Mouse (Mus musculus) stomach, postnatal 0 days (tissue): ENCODE data around the gene Kifc1. TPM values are rescaled to one million over a fixed set of nuclear protein-coding genes. Genes with fewer than 3 reads are reported as not detected.

Source experiments
- ATAC-seq: fragments of 200-750 bp; cut with Nextera tagmentation; 2 replicates; pipeline ENCODE4 v1.8.0; 2017; ENCODE audit not compliant: low FRiP score, low TSS enrichment
- DNase-seq: peaks from one replicate; pipeline ENCODE4 v3.0.0-alpha.2; 2016; ENCODE audit warnings: low spot score
- H3K27ac ChIP-seq: fragments of 300-500 bp; sonication (generic); replicated peaks from 2 replicates; pipeline ENCODE4 v1.5.1; 2014; ENCODE audit warnings: mild to moderate bottlenecking, control low read depth
- H3K27me3 ChIP-seq: fragments of 300-500 bp; sonication (generic); 2 replicates; pipeline ENCODE4 v1.6.1; 2014; ENCODE audit warnings: low read length; ENCODE audit not compliant: control insufficient read depth, insufficient read depth
- H3K36me3 ChIP-seq: fragments of 300-500 bp; sonication (generic); 2 replicates; pipeline ENCODE4 v1.6.1; 2014; ENCODE audit warnings: low read length, mixed read lengths; ENCODE audit not compliant: control insufficient read depth, insufficient read depth
- H3K4me1 ChIP-seq: fragments of 300-500 bp; sonication (generic); replicated peaks from 2 replicates; pipeline ENCODE4 v1.6.1; 2014; ENCODE audit warnings: antibody characterized with exemption; ENCODE audit not compliant: control insufficient read depth, insufficient read depth
- H3K4me2 ChIP-seq: fragments of 300-500 bp; sonication (generic); replicated peaks from 2 replicates; pipeline ENCODE4 v1.6.1; 2014; ENCODE audit warnings: low read depth, mild to moderate bottlenecking, control low read depth, moderate library complexity
- H3K4me3 ChIP-seq: fragments of 300-500 bp; sonication (generic); 2 replicates; pipeline ENCODE4 v1.5.1; 2014; ENCODE audit warnings: low read depth, low read length, control low read depth
- H3K9ac ChIP-seq: fragments of 300-500 bp; sonication (generic); 2 replicates; pipeline ENCODE4 v1.6.1; 2014; ENCODE audit warnings: mild to moderate bottlenecking, low read length, control low read depth, mixed read lengths
- H3K9me3 ChIP-seq: fragments of 300-500 bp; sonication (generic); 2 replicates; pipeline ENCODE4 v1.6.1; 2016; ENCODE audit warnings: low read length; ENCODE audit not compliant: control insufficient read depth
- CTCF ChIP-seq: IDR thresholded peaks from 2 replicates; pipeline ENCODE4 v1.5.1; 2016; ENCODE audit warnings: antibody characterized with exemption, low read depth, mild to moderate bottlenecking, moderate library complexity
- EP300 ChIP-seq: optimal IDR thresholded peaks from 2 replicates; pipeline ENCODE3; 2016; ENCODE audit warnings: antibody characterized with exemption
- WGBS: fragments of 180-500 bp; shearing (Covaris S2); extraction: QIAGEN DNeasy Blood & Tissue Kit; methylation state at CpG from one replicate; pipeline ENCODE4 v1.1.7; 2014; 5-methylcytosine and 5-hydroxymethylcytosine counted together
- polyA plus RNA-seq: library from polyadenylated mRNA; unstranded; fragments of >200 nt; fragmentation: Nextera tagmentation; extraction: Ambion mirVana; gene quantifications from 2 replicates; pipeline ENCODE4 v1.2.1, GENCODE M21; 2015

The Kifc1 gene
- polyA plus RNA-seq, 1 experiment from 2014 or later: 1.7 TPM

DNA sequence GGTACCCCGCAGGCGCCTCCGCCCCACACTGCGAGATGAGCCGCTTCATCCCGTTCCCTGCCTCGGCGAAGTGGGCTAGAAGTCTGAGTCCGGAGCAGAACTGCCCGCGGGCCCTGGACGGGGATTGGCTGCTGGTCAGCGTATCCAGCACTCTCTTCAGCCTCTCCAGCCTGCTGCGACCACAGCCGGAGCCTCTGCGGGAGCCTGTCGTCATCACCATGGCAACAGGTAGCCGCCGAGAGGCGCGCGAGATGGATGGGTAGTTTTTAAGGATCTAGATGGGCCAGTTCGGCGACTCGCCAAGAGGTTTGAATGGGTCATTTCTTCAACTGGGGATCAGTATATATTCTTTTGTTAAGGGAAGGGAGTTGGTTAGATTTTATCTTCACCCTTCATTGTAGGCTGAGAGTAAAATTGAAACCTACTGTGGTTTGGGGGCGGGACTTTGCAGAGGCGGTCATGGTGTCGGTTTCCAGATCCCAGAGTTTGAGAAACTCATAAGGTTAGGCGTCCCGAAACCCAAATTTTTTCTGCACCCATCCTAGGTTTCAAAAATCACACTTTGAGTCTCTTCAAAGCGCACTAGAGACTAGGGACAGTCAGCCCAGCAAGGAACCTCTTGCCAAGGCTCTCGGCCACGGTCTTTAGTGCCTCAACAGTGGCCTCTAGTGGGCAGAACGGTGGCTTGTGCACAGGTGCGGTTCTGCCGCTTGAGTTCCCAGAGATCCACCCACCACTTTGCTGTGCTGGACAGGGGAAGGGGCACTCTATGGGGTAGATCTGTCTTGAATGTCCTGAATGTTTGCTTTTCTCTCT lies 30.0 kb upstream of the Kifc1 start:
- peak overlapping the region; percentile 96 for H3K4me2 ChIP-seq
- WGBS: under 1% methylated on average over 36 of the region's 36 CpGs
- DNase-seq (peak; percentile 90), ATAC-seq (peak; percentile 9; the same call in 1 of the 2 replicates)
- H3K27ac ChIP-seq: peak overlapping the region; percentile 89
- H3K4me3 ChIP-seq: peak overlapping the region; percentile 77
- H3K9ac ChIP-seq: peak overlapping the region; percentile 82
- H3K9me3 ChIP-seq: no peaks in the 10 kb centered on the region
- peak; percentile 91 for TF ChIP-seq CTCF
- TF ChIP-seq EP300: no peak
- H3K27me3 ChIP-seq: no peaks in the 10 kb centered on the region
- peaks cover 3% of the 10 kb centered on the region; the same call in 1 of the 2 replicates for H3K36me3 ChIP-seq
- no peaks in the 10 kb centered on the region for H3K4me1 ChIP-seq

DNA sequence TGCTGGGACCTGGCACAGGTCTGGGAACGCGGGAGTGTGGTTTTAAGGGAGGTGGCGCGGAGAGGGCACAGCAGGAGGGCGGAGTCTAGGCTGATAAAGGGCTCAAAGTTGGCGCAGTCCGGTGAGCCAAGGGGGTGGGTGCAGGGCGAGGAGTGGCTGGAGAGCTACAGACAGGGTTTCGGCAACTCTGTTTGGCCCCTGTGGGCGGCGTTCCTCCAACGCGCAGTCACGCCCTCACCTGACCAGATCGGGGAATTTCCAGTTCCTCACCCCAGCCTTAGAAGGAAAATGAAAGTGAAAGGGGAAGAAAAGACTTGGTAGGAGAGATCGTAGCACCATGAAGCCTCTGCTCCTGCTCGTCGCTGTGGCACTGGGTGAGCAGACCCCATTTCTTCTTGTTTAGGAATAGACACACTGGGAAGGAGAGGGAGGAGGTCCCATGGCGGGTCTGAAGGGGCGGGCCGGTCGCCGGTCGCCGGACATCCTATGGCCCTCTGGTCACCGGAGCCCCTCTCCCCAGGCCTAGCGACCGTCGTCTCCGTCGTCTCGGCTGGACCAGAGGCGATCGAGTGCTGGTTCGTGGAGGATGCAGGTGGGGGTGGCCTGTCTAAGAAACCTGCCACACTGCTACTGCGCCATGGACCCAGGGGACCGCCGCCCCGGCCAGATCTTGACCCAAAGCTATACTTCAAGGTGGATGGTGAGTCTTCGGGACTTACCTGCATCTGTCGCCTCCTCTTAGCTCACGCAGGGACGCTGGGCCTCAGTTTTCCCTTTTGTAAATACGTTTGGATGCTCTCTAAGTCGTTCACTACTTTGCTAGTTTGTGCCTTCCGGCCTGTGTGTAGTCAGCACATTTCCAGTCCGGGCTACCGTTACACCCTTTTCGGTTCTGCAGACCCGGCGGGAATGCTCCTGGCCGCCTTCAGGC lies 29.2 kb upstream of the Kifc1 start:
- H3K4me2 ChIP-seq: peak overlapping the region; percentile 96
- H3K27ac ChIP-seq: peak overlapping the region; percentile 89
- peak overlapping the region; percentile 77 for H3K4me3 ChIP-seq
- H3K4me1 ChIP-seq: no peaks in the 10 kb centered on the region
- peak; percentile 95 for DNase-seq
- no peaks in the 10 kb centered on the region for H3K9me3 ChIP-seq
- peaks cover 3% of the 10 kb centered on the region; the same call in 1 of the 2 replicates for H3K36me3 ChIP-seq
- WGBS: under 1% methylated on average over 51 of the region's 52 CpGs
- TF ChIP-seq EP300 (no peak), CTCF (peak; percentile 61)
- peak; percentile 75 for ATAC-seq
- H3K27me3 ChIP-seq: no peaks in the 10 kb centered on the region
- H3K9ac ChIP-seq: peak overlapping the region; percentile 82

GRCm38 (mm10) chr17:33918293-33919203 lies 28.1 kb upstream of the Kifc1 start:
- TF ChIP-seq CTCF (no peak), EP300 (no peak)
- Histone ChIP-seq H3K9ac (no peak overlapping the region), H3K4me2 (peak overlapping the region; percentile 96), H3K27me3 (no peaks in the 10 kb centered on the region), H3K36me3 (peaks cover 10% of the 10 kb centered on the region), H3K4me1 (no peaks in the 10 kb centered on the region), H3K4me3 (peak overlapping the region; percentile 77), H3K9me3 (no peaks in the 10 kb centered on the region), H3K27ac (peak overlapping the region; percentile 89)
- 54% methylated on average over 37 of the region's 37 CpGs for WGBS
- no peak for ATAC-seq
- DNase-seq: peak; percentile 52

GRCm38 (mm10) chr17:33917656-33918292 lies 27.3 kb upstream of the Kifc1 start:
- WGBS: 83% methylated on average over 18 of the region's 18 CpGs
- no peaks in the 10 kb centered on the region for H3K9me3 ChIP-seq
- DNase-seq (no peak), ATAC-seq (no peak)
- peaks cover 11% of the 10 kb centered on the region for H3K36me3 ChIP-seq
- H3K4me2 ChIP-seq: no peak overlapping the region; the same call in 1 of the 2 replicates
- H3K27ac ChIP-seq: no peak overlapping the region
- no peak overlapping the region for H3K4me3 ChIP-seq
- TF ChIP-seq EP300: no peak
- TF ChIP-seq CTCF: no peak
- no peaks in the 10 kb centered on the region for H3K27me3 ChIP-seq
- no peaks in the 10 kb centered on the region for H3K4me1 ChIP-seq
- no peak overlapping the region for H3K9ac ChIP-seq
